Mouse (Mus musculus): ENCODE results near the gene Cask. TPM values are rescaled to one million over a fixed set of nuclear protein-coding genes. Genes with fewer than 3 reads are reported as not detected.

Gene Cask
- polyA plus RNA-seq, 1 experiment from 2014 or later: 7.7 TPM

DNA sequence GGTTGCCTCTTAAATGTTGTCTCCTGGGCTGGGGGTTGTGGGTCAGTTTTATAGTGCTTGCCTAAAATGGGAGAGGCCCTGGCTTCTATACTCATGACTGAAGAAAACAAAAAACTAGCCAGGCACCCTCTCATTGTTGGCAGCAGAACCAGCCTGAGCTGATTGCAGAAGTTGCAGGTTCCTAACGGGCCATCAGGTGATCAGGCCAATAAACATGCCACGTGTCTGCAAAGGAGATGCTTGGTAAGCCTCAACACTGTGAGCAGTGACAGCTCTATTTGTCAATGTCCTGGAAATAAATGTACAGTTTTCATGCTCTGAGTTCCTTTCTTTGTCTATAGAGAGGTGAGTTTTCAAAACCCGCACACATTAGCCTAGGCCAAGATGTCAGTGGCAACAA is 362.2 kb downstream of the Cask start:
- Histone ChIP-seq H3K9me3 (replicated peaks; ENCODE audit: control insufficient read depth, low read length) (peaks cover 3% of the 10 kb centered on the region), H3K36me3 (ENCODE audit: control insufficient read depth, insufficient read depth, low read length) (no peaks in the 10 kb centered on the region), H3K4me1 (ENCODE audit: control insufficient read depth, insufficient read depth, low read length) (no peaks in the 10 kb centered on the region), H3K9ac (ENCODE audit: low read depth, low read length) (no peak overlapping the region), H3K4me2 (no peak overlapping the region), H3K4me3 (ENCODE audit: low read depth, low read length) (no peak overlapping the region), H3K27me3 (ENCODE audit: control insufficient read depth, insufficient read depth, low read length) (peaks cover 21% of the 10 kb centered on the region), H3K27ac (ENCODE audit: low read depth, low read length) (no peak overlapping the region)
- WGBS (ENCODE audit: insufficient replicate concordance): 82% methylated on average over 3 of the region's 3 CpGs
- no peak for ATAC-seq (replicated peaks; ENCODE audit: insufficient number of reproducible peaks, low FRiP score, low TSS enrichment)

GRCm38 (mm10) chrX:13484447-13484846 is 366.7 kb downstream of the Cask start:
- Histone ChIP-seq H3K9me3 (replicated peaks; ENCODE audit: control insufficient read depth, low read length) (peaks cover 3% of the 10 kb centered on the region), H3K9ac (ENCODE audit: low read depth, low read length) (no peak overlapping the region), H3K27me3 (ENCODE audit: control insufficient read depth, insufficient read depth, low read length) (peaks cover 15% of the 10 kb centered on the region), H3K27ac (ENCODE audit: low read depth, low read length) (no peak overlapping the region), H3K36me3 (ENCODE audit: control insufficient read depth, insufficient read depth, low read length) (no peaks in the 10 kb centered on the region), H3K4me2 (no peak overlapping the region), H3K4me3 (ENCODE audit: low read depth, low read length) (no peak overlapping the region), H3K4me1 (ENCODE audit: control insufficient read depth, insufficient read depth, low read length) (no peaks in the 10 kb centered on the region)
- no peak for ATAC-seq (replicated peaks; ENCODE audit: insufficient number of reproducible peaks, low FRiP score, low TSS enrichment)

DNA sequence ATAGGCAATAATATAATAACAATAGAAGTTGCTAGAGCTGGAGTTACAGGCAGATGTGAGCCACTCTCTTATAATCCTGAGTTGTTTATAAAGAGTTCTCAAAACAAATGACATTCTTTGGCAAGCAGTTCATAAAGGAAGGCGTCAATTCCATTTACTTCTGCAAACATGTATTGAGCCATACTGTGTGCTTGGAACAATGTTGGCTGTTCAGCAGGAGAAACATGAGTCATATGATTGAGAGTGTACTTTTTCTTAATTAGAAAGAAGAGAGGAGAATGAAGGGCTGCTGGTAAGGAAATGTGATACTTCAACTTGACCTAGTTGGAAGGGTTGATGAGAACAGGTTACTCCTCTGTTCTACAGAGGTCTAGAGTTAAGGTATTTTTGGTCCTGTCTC is 368.6 kb downstream of the Cask start:
- no peaks in the 10 kb centered on the region for H3K36me3 ChIP-seq (ENCODE audit: control insufficient read depth, insufficient read depth, low read length)
- no peak overlapping the region for H3K27ac ChIP-seq (ENCODE audit: low read depth, low read length)

GRCm38 (mm10) chrX:13479570-13479969 is 371.6 kb downstream of the Cask start:
- H3K36me3 ChIP-seq (ENCODE audit: control insufficient read depth, insufficient read depth, low read length): no peaks in the 10 kb centered on the region
- H3K27ac ChIP-seq (ENCODE audit: low read depth, low read length): no peak overlapping the region
- ATAC-seq (replicated peaks; ENCODE audit: insufficient number of reproducible peaks, low FRiP score, low TSS enrichment): no peak

More for the DNA sequence above, 368.6 kb downstream of the Cask start:
- peaks cover 3% of the 10 kb centered on the region for H3K9me3 ChIP-seq (replicated peaks; ENCODE audit: control insufficient read depth, low read length)
- no peaks in the 10 kb centered on the region for H3K4me1 ChIP-seq (ENCODE audit: control insufficient read depth, insufficient read depth, low read length)
- H3K27me3 ChIP-seq (ENCODE audit: control insufficient read depth, insufficient read depth, low read length): peaks cover 15% of the 10 kb centered on the region
- H3K4me3 ChIP-seq (ENCODE audit: low read depth, low read length): no peak overlapping the region
- H3K9ac ChIP-seq (ENCODE audit: low read depth, low read length): no peak overlapping the region
- 66% methylated on average over 1 of the region's 1 CpGs for WGBS (ENCODE audit: insufficient replicate concordance)
- no peak overlapping the region for H3K4me2 ChIP-seq
- no peak for ATAC-seq (replicated peaks; ENCODE audit: insufficient number of reproducible peaks, low FRiP score, low TSS enrichment)

DNA sequence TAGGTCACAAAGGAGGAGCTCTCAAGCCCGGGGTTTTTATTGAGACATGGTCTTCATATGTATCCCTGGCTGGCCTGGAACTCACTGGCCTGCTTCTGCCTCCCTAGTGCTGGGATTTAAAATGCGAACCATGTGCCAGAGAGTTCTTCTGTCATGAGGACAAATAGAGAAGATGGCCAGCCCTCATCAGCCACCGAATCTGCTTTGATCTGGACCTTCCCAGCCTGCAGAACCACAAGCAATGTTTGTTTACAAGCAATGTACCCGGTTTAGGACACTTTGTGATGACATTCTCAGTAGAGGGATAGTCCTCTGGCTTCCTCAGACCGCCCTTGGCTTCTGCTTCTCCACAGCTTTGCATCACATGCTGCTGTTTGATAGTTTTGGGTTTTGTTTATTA is 372.9 kb downstream of the Cask start:
- WGBS (ENCODE audit: insufficient replicate concordance): 67% methylated on average over 5 of the region's 5 CpGs
- no peak overlapping the region for H3K27ac ChIP-seq (ENCODE audit: low read depth, low read length)
- no peaks in the 10 kb centered on the region for H3K4me1 ChIP-seq (ENCODE audit: control insufficient read depth, insufficient read depth, low read length)
- H3K36me3 ChIP-seq (ENCODE audit: control insufficient read depth, insufficient read depth, low read length): no peaks in the 10 kb centered on the region
- no peak overlapping the region for H3K9ac ChIP-seq (ENCODE audit: low read depth, low read length)
- H3K9me3 ChIP-seq (replicated peaks; ENCODE audit: control insufficient read depth, low read length): no peaks in the 10 kb centered on the region
- H3K4me2 ChIP-seq: no peak overlapping the region
- no peak for ATAC-seq (replicated peaks; ENCODE audit: insufficient number of reproducible peaks, low FRiP score, low TSS enrichment)
- H3K27me3 ChIP-seq (ENCODE audit: control insufficient read depth, insufficient read depth, low read length): no peaks in the 10 kb centered on the region; the same call in 1 of the 2 replicates
- no peak overlapping the region for H3K4me3 ChIP-seq (ENCODE audit: low read depth, low read length)

More at GRCm38 (mm10) chrX:13479570-13479969, 371.6 kb downstream of the Cask start:
- Histone ChIP-seq H3K4me2 (no peak overlapping the region), H3K4me3 (ENCODE audit: low read depth, low read length) (no peak overlapping the region), H3K27me3 (ENCODE audit: control insufficient read depth, insufficient read depth, low read length) (no peaks in the 10 kb centered on the region; the same call in 1 of the 2 replicates), H3K9ac (ENCODE audit: low read depth, low read length) (no peak overlapping the region), H3K4me1 (ENCODE audit: control insufficient read depth, insufficient read depth, low read length) (no peaks in the 10 kb centered on the region), H3K9me3 (replicated peaks; ENCODE audit: control insufficient read depth, low read length) (no peaks in the 10 kb centered on the region)

DNA sequence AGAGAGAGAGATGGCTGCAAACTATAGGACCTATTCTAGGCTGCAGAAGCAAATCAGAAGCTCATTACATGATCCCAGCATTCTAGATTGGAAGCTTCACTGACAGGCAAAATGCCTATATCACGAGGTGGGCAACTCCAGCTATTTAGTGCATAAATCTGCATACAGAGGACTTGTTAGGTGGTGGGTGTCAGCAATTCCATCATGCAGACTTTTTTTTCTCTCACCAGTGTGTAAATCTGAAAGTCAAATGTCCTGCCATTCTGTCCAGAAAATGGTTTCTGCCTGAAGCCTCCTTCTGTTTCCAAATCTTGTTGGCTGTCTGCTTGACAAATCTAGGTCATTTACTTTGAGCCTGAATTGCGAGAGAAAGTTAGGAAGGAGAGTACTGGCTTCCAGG is 373.6 kb downstream of the Cask start:
- H3K27me3 ChIP-seq (ENCODE audit: control insufficient read depth, insufficient read depth, low read length): no peaks in the 10 kb centered on the region; the same call in 1 of the 2 replicates
- H3K4me1 ChIP-seq (ENCODE audit: control insufficient read depth, insufficient read depth, low read length): no peaks in the 10 kb centered on the region
- no peak overlapping the region for H3K4me2 ChIP-seq
- ATAC-seq (replicated peaks; ENCODE audit: insufficient number of reproducible peaks, low FRiP score, low TSS enrichment): no peak
- no peak overlapping the region for H3K9ac ChIP-seq (ENCODE audit: low read depth, low read length)
- H3K4me3 ChIP-seq (ENCODE audit: low read depth, low read length): no peak overlapping the region
- no peaks in the 10 kb centered on the region for H3K9me3 ChIP-seq (replicated peaks; ENCODE audit: control insufficient read depth, low read length)
- H3K36me3 ChIP-seq (ENCODE audit: control insufficient read depth, insufficient read depth, low read length): no peaks in the 10 kb centered on the region
- H3K27ac ChIP-seq (ENCODE audit: low read depth, low read length): no peak overlapping the region
- 65% methylated on average over 2 of the region's 2 CpGs for WGBS (ENCODE audit: insufficient replicate concordance)

GRCm38 (mm10) chrX:13475382-13475781 is 375.8 kb downstream of the Cask start:
- H3K9me3 ChIP-seq (replicated peaks; ENCODE audit: control insufficient read depth, low read length): no peaks in the 10 kb centered on the region
- WGBS (ENCODE audit: insufficient replicate concordance): 71% methylated on average over 1 of the region's 1 CpGs
- ATAC-seq (replicated peaks; ENCODE audit: insufficient number of reproducible peaks, low FRiP score, low TSS enrichment): no peak
- no peaks in the 10 kb centered on the region; the same call in 1 of the 2 replicates for H3K27me3 ChIP-seq (ENCODE audit: control insufficient read depth, insufficient read depth, low read length)
- H3K4me1 ChIP-seq (ENCODE audit: control insufficient read depth, insufficient read depth, low read length): no peaks in the 10 kb centered on the region
- H3K9ac ChIP-seq (ENCODE audit: low read depth, low read length): no peak overlapping the region
- no peak overlapping the region for H3K27ac ChIP-seq (ENCODE audit: low read depth, low read length)
- H3K4me2 ChIP-seq: no peak overlapping the region
- H3K4me3 ChIP-seq (ENCODE audit: low read depth, low read length): no peak overlapping the region
- no peaks in the 10 kb centered on the region for H3K36me3 ChIP-seq (ENCODE audit: control insufficient read depth, insufficient read depth, low read length)

- Histone ChIP-seq H3K9ac (ENCODE audit: low read depth, low read length) (no peak overlapping the region), H3K36me3 (ENCODE audit: control insufficient read depth, insufficient read depth, low read length) (no peaks in the 10 kb centered on the region), H3K4me3 (ENCODE audit: low read depth, low read length) (no peak overlapping the region), H3K9me3 (replicated peaks; ENCODE audit: control insufficient read depth, low read length) (no peaks in the 10 kb centered on the region), H3K27ac (ENCODE audit: low read depth, low read length) (no peak overlapping the region), H3K4me2 (no peak overlapping the region), H3K4me1 (ENCODE audit: control insufficient read depth, insufficient read depth, low read length) (no peaks in the 10 kb centered on the region), H3K27me3 (ENCODE audit: control insufficient read depth, insufficient read depth, low read length) (no peaks in the 10 kb centered on the region; the same call in 1 of the 2 replicates)
- ATAC-seq (replicated peaks; ENCODE audit: insufficient number of reproducible peaks, low FRiP score, low TSS enrichment): no peak
- 76% methylated on average over 4 of the region's 4 CpGs for WGBS (ENCODE audit: insufficient replicate concordance)
Observed at GRCm38 (mm10) chrX:13472751-13473225, 378.4 kb downstream of the Cask start.

GRCm38 (mm10) chrX:13471925-13472324 is 379.2 kb downstream of the Cask start:
- no peak for ATAC-seq (replicated peaks; ENCODE audit: insufficient number of reproducible peaks, low FRiP score, low TSS enrichment)

More at GRCm38 (mm10) chrX:13471925-13472324, 379.2 kb downstream of the Cask start:
- H3K9ac ChIP-seq (ENCODE audit: low read depth, low read length): no peak overlapping the region
- WGBS (ENCODE audit: insufficient replicate concordance): 75% methylated on average over 3 of the region's 3 CpGs
- no peaks in the 10 kb centered on the region; the same call in 1 of the 2 replicates for H3K27me3 ChIP-seq (ENCODE audit: control insufficient read depth, insufficient read depth, low read length)
- H3K9me3 ChIP-seq (replicated peaks; ENCODE audit: control insufficient read depth, low read length): no peaks in the 10 kb centered on the region
- no peak overlapping the region for H3K4me2 ChIP-seq
- H3K36me3 ChIP-seq (ENCODE audit: control insufficient read depth, insufficient read depth, low read length): no peaks in the 10 kb centered on the region
- H3K27ac ChIP-seq (ENCODE audit: low read depth, low read length): no peak overlapping the region
- no peaks in the 10 kb centered on the region for H3K4me1 ChIP-seq (ENCODE audit: control insufficient read depth, insufficient read depth, low read length)
- no peak overlapping the region for H3K4me3 ChIP-seq (ENCODE audit: low read depth, low read length)
